Mouse (Mus musculus): Measurements from ENCODE around the gene Sdhb.

The Sdhb gene

DNA sequence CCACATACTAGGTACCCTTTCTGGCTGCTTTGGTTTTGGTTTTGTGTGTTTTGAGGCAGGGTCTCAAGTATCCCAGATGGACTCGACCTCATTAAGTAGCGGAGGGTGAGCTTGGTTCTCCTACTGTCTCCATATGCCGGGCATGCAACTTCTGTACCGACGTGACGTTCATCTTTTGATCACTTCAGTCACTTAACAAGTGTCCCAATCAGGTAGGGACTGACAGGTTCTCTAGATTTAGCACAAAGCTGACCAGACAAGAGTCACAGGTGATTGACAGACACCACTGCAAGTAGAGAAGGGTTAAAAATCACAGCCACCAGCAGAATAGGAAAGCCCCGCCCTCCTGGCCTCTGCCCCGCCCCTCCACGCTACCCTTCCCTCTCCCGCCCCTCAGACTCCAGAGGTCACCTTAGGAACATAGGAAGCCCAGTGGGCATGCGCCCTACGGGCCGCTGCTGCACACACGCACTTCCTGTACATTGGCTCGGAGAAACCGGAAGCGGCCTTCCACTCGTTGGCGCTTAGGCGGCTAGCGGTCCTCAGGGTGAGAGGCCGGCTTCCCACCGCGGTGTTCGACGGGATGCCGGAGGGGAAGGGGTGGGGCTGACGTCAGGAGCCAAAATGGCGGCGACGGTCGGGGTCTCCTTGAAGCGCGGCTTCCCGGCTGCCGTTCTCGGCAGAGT lies at the start of gene Sdhb:
TSS of gene Sdhb (plus strand) at position 423 of the 686 bp plus-strand sequence.
- peak; percentile 92 to 96 for DNase-seq

DNA sequence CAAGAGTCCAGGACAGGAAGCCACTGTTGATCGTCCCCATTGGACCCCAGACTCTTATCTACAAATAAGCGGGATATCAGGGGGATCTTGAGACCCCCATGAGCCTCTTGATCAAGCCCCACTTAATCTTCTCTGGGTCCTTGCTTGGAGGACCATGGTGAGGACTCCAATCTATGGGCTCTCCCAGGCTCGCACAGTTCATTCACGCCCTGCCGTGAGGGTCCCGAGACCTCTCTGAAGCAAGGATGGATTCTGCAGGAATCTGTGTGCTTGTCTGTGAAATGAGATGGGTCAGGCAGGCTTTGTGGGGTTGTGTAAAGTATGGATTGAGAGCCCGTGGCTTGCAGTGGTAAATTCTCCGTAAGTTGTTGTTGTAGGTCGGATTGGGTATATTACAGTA lies 49.6 kb upstream of the Sdhb start:
- no peak for DNase-seq

DNA sequence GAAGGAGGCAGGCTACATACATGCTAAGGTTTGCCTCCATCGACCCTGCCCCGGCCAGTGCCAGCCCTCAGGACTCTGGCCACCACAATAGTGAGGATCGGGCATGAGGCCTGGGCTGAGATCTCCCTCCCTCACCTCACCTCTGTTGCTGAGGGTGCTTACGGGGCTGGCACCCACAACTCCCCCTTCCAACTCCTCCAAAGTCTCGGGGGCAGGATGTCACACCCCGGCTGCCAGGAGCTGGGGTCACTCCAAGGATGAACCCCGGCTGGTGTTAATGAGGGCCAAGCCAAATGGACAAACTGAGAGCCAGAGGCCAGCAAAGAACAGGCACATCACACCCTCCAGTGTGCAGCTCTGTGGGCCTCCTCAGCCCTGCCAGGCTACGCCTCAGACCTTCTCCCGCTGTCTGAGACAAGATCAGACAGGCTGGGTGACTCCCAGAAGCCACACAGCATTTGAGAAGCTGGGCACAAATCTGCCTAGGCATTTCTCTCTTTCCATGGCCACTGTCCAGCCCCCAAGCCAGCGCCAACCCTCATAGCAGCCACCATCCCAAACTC lies 48.7 kb upstream of the Sdhb start:
- DNase-seq = no peak

DNA sequence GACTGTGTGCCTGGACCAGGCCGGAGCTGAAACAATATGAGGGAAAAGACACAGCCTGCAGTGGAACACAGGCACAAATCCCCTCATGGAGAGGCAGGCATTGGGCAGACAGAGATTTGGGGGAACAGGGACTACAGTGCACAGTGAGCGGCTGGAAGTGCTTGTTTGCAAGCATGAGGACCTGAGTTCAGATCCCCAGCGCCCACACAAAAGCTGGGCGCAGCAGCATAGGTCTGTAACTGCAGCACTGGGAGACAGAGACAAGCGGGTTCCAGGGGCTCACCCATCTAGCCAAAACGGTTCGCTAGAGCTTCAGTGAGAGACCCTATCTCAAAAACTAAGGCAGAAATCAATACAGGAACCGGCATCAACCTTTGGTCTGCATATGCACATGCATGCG lies 47.4 kb upstream of the Sdhb start:
- no peak for DNase-seq

DNA sequence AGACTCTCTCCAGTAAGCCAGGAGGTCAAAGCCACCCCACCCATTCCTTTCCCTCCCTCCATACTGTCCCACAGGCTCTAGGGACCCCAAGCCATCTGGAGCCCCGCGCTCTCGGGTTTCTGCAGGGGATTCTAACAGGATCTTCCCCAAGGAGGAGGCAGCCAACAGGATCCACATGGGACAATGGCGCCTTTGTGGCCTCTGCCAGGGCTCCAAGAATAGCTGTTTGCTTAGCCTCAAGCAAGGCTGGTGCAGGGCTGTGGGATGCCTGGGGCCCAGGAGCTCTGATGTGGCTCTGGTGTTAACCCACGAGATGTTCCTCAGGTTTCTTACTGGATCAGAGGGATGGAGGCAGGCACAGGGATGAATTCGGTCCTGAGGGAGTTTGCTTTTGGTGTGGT lies 46.3 kb upstream of the Sdhb start:
- no peak for DNase-seq

DNA sequence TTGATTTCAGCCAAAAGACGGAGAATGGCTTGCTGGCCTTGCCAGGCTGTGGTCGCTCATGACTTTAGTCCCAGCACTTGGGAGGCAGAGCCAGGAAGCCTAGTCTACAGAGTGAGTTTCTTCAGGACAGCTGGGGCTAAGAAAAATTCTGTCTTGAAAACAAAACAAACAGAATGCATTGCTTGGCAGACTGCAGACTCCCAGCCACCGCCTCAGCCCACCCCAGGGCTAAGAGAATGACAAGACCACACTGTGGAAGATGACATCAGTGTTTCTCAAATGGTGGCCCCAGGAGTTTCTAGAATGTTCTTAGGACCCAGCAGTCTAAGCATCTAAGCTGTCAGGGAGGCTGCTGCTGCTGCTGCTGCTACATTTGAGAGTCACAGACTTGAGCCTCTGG lies 45.8 kb upstream of the Sdhb start:
- DNase-seq = no peak

DNA sequence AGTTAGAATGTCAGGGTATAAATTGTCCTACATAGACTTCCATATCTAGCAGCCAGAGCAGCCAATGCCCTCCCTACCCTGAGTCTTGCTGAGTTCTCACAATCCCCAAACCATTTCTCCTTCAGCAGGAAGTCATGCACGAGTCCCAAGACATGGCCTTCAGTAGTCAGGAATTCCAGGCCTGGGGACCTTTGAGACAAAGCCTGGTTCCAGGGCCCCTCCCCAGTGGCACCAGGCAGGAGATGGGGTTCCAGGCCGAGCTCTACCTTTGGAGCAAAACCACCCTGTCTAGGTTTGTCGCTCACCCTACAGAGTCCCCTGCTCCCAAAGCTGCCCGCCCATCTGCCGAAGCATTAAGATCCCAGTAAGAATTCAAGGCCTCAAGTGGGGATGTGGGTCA lies 44.7 kb upstream of the Sdhb start:
- DNase-seq = no peak

DNA sequence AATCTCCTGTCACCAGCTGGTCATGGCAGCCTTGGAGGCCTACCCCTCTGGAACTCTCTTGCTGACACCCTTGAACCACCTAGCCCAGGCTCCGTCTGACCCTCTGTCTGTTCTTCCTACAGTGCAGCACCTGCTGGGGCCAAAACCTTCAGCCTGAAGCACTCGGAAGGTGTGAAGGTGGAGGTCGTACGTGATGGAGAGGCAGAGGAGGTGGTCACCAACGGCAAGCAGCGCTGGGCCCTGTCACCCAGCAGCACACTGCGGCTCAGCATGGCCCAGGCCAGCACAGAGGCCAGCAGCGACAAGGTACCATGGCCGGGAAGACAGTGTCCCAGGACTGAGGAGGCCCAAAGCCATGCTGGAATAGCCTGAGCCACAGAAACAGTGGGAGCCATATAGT lies 43.6 kb upstream of the Sdhb start:
- peak in 1 of 2 experiments; percentile 0 for DNase-seq

DNA sequence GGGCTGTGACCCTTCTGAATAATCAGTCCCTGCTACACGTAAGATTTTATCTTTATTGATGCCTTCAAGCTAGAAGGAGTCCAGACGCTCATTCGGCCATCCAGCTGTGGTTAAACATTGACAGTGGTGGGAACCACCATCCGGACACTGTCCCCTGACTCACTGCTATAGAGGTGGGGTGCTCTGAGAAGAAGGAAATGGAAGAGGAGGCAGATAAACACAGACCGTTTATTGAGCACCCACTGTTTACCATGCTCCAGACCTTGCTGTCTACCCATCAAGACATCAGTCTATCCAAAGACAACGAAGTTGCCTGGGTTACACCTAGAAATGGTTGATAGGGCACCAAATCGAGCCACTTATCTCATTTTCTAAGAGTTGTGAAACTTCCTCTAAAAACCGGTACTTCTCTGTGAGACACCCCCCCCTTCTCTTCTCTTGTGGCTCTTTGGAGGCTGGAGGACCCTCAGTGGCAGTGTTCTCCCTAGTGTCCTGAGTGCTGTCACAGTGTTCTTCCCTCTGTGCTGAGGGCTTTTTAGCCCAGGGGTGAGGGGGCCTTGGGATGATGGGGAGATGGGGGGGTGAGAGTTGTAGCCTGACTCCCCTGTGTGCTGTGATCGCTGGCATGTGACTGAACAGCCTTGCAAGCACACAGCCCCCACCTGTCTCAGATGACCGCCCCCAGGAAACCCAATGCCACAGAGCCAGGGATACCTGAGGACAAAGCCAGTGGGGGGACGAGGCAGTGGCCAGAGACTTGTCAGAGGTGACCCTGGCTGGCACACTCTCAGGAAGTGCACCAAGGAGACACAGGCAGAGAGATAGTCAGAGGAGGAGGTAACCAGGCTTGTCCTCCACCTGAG lies 40.8 kb upstream of the Sdhb start:
- no peak for DNase-seq

DNA sequence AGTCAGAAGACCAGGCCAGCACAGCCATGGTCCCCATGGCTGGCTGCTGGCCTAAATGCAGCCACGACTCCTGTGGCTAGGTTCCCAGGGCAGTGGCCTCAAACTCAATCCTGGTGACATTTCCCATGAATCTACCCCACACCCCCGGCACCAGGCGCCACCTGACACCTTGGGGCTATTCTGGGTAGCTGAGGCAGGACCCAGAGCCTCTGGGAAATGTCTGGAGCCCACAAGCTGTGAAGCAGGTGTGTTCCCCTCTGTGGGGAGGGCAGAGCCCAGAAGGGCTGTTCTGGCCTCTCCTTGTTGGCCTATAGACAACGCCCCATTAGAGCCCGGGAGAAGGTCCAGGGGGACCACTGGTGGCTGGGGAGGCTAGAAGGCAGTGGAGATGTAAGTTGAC lies 38.5 kb upstream of the Sdhb start:
- no peak for DNase-seq

DNA sequence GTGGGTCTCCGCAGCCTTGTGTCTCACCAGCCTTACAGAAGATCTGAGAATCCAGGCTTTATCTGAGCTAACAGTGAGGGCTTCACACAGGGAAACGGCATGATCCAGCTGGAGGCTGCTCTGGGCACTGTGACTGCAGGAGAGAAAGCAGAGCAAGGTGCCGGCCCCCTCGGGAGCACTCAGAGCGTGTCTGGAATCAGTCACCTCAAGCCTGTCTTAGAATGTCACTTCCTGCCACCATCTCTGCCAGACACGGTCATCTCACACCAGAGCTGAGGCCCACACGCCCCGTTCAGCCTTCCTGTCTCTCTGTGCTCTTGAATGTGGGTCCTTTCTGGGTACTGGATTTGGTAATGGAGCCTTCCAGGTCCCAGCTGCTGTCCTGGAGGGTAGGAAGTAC lies 35.4 kb upstream of the Sdhb start:
- no peak for DNase-seq

DNA sequence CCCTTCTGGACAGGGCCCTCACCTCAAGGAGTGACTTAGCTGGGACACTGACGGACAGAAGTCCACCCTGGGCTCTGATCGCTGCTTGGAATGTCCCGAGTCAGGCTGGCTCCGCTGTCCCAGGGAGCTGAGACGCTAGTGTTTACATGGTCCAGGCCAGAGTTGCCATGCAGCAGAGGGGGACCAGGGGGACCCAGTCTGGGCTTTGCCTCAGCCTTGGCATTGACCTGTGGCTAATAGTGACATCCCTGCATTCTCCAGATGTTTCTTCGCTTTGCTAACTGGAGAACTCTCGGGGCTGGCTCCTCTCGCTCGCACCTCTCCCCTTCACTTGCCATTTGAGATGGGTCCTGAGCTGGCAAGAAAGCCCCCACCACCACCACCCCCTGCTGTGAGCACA lies 32.7 kb upstream of the Sdhb start:
- DNase-seq = no peak

DNA sequence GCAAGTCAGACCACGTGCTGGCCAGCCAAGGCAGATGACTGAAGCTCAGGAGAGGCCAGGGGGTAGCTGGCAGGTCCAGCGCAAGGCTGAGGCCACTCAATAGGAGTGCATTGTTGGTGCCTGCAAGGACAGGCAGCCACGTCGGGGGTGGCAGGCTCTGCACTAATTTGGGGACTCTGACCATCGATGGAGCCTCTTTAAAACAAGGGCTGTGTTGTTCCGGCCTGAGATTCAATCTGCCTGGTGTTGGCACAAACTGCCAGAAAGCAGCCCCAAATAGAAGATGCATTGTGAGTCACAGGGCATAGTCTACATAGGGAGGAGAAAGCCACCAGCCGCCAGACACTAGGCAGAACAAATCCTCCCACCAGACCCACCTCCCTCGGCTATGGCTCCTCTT lies 31.3 kb upstream of the Sdhb start:
- DNase-seq = no peak

DNA sequence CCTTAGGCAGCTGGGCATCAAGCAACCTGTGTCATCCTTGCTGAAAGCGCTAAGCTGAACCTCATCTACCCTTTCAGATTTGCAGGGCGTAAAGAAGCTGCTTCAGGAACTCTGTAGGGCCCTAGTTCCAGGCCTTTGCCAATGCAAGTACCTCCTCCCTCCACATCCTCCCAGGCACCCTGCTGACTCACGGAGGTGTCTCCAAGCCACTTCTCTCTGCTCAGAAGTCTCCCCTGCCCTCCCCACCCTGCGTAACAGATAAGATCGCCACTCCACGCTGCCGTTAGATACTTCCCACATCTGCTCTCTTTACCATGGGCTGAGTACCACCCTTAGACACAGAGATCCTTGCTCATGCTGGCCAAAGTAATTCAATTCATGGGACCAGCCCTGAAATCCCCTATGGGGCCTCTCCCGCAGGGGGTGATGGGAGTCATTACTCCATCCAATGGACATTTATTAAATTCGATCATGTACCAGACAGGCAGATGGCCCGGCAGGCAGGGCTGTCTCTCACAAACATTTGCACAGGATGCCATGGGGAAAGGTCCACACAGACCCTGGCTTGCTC lies 30.0 kb upstream of the Sdhb start:
- DNase-seq = peak; percentile 25 to 54

DNA sequence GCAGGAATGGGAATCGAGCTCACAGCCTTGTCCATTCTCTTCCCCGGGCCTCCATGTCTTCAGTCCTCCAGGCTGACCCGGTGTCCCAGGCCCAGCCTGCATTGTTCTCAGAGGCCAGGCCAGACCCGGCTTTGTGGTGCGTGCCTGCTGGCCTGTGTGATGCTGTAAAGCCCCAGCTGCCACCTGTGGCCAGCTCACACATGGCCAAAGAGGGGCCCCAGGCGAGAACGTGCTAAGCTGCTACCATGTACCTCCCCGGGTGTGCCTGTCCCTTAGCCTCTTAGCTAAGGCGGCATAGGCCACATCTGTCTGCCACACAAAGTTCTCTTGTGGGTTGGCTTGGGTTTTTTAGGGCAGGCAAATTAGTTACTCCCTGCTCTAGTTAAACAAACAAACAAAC lies 25.4 kb upstream of the Sdhb start:
- DNase-seq = no peak

DNA sequence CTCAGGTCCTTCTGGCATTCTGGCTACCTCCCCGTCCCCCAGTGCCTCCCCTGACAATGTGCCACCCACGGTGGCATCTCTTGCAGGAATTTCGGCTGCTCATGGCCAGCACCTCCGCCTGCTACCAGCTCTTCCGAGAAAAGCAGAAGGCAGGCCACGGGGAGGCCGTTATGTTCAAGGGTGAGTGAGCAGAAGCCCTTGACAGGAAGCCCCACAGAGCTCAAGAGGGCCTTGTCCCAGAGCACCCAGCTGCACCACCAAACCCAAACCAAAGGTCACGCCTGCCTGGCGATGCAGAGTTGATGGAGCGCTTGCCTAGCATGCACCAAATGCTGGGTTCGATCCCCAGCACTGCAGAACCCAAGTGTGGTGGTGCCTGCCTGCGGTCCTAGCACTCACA lies 16.6 kb upstream of the Sdhb start:
- DNase-seq = peak; percentile 73 to 79

DNA sequence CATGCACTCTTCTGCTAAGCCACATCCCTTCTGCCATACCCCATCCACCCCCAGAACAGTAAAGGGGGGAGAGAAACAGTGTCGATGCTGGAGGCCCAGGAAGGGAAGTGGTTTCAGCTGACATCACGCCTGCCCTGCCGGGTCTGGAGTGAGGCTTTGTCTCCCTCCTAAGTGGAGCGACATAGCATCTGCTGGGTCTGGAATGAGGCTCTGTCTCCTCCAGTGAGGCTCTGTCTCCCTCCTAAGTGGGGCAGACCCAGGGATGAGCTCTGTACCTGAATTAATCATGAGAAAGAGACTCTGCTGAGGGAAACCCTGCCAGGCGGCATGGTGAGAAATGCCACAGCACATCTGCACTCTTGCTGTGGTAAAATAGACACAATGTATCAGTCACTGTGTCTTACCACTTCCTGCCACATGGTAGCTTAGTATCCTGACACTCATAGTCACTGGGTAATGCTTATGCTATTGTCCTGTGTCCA lies 16.0 kb upstream of the Sdhb start:
- DNase-seq = peak; percentile 89 to 91

DNA sequence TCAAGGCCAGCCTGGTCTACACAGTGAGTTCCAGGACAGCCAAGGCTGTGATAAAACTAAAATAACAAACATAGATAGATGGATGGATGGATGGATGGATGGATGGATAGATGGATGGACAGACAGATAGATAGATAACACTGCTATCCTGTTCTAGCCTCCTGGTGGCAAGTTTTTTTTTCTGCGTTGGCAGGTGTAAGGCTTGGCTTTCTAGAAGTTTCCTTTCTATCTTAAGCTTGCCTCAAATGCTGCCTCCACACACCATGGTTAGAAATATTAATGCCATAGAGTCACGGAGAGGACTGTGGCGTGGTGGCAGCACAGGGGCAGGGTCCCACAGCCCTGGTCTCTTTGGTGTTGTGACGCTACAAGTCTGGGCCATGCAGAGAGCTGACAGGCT lies 15.4 kb upstream of the Sdhb start:
- DNase-seq = peak in 1 of 2 experiments; percentile 41

DNA sequence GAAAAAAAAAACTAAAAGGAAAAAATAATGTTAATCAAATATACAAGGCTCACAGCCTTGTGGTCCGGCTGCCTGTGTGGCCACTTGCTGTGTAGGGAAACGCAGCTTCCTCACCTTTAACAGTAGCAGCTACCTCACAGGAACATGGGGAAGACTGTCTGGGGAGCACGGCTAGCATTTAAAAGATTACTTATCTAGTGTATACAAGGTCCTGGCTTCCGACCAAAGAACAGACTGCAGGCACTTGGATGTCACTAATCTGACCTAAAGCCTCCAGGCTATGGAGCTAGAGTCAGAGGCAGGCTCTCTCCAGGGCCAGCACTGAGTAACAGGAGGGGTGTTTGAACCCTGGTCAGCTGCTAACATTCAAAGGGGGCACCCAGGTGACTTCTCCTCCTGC lies 15.0 kb upstream of the Sdhb start:
- DNase-seq = peak in 1 of 2 experiments; percentile 39

DNA sequence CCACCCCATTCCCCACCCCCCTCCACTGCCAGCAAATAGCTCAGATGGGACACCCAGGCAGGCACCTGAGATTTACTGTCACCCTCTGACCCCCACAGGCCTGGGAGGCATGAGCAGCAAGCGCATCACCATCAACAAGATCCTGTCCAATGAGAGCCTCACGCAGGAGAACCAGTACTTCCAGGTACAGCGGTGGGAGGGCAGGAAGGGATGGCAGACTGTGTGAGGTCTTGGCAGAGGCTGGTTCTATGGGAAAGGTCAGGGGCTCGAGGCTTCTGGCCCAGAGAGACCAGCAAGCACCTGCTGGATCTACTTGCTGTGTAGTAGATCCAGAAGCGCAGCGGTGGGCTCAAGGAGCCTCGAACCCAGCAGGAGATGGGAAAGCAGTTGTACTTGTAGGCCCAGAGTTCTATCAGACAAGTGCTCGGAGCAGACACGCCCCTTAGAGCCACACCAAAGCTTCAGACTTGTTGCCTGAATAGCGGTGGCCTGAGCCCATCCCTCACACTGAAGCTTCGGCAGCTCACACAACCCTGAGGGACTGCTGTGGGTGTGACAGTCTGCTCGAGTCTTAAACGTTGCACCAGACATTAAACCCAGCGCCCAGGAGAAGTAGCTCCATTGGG lies 14.3 kb upstream of the Sdhb start:
- peak in 1 of 2 experiments; percentile 47 for DNase-seq

DNA sequence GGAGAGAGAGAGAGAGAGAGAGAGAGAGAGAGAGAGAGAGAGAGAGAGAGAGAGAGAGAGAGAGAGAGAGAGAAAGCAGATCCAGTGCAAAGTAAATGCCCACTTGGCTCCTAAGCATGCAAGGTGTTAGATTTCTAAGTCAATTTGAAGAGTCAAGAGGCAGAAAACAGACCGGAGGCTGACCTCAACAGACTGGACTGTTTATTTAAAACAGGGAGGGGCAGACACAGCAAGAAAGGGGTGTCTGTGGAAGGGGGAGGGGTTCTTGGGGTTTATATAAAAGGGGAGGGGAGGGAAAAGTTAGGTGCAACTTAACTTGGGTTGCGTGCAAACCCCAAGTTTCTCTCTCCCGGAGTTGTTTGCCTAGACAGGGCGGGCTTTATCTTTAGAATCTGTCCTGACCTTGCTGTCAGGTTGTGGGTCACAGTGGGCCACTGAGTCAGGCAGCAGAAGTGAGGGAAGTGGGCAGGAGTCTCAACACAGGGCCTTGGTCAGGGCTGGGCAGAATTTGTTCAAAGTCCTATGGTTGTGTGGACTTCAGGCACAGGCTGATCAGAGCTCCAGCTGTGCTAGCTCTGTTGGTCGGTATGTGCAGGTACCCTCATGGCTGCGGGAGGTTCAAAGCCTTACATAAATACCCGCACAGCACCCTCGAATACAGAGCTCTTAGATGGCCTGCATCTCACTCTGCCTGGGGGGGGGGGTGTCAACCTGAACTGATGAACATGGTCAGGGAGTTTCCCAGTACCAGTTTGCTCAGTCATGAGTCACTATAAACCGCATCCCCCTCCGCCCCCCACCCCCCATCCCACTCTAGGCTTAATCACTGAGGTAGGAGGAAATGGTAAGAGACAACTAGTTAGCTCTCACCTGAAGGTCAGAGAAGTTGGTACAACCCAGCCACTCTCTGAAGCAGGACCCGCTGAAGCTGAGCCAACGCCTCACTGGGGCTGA lies 13.2 kb upstream of the Sdhb start:
- no peak for DNase-seq

DNA sequence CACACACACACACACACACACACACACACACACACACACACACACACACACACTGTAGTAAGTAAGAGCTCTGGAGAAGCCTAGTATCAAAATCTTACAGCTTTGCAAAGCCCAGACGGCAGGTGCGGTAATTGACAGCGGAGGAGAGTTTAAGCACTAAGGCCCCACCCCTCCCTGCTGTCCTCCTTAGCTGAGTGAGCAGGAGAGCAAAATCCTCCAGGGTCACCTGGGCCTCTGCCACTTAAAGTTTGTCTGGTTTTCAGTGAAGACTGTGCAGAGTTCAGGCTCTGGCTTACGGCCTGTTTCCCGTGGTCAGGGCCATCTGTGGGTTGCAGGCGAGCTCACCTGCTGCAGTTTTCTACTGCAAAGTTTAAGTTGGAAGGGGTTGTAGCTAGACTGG lies 12.5 kb upstream of the Sdhb start:
- peak; percentile 60 to 72 for DNase-seq

All from thymus, postnatal 36 days (tissue).